Mouse (Mus musculus): ENCODE data around the gene Gm18336. TPM values are rescaled to one million over a fixed set of nuclear protein-coding genes. Genes with fewer than 3 reads are reported as not detected.
"Not testable (repeated sequence)": the region's sequence is repeated elsewhere in the genome, so short reads cannot be mapped to it uniquely, and the experiment has no call there.

The Gm18336 gene
- not detected for total RNA-seq (2021)
- long read RNA-seq, experiment 1, result 0 reads
- long read RNA-seq, experiment 2, result 0 reads

DNA sequence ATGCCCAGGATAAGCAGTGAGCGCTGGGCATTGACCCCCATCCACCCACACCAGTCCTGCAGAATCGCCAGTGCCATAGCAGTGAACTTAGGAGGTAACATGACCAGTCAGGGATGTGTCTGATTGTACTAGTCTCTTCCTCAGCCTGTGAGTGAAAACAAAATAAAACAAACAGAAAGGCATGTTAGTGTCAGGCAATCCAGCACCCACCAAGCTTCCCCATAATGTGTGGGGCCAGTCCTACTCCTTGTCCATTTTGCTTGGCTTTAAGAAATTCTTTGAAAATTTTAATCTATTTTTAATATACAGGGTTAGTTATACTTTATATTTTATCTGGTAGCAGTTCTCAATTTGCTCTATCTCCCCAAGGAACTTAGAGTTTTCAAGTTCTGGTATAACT, at the start of gene Gm18336:
TSS of gene Gm18336 (minus strand) at position 101 of the 400 bp plus-strand sequence.
- DNase-seq (ENCODE audit: low spot score in 2 of 2), result not testable (repeated sequence)

- DNase-seq (ENCODE audit: low spot score in 2 of 2), result peak in 1 of 2 experiments; percentile 6
Measured at GRCm38 (mm10) chrX:73441428-73441827, 42.9 kb upstream of the Gm18336 start.

DNA sequence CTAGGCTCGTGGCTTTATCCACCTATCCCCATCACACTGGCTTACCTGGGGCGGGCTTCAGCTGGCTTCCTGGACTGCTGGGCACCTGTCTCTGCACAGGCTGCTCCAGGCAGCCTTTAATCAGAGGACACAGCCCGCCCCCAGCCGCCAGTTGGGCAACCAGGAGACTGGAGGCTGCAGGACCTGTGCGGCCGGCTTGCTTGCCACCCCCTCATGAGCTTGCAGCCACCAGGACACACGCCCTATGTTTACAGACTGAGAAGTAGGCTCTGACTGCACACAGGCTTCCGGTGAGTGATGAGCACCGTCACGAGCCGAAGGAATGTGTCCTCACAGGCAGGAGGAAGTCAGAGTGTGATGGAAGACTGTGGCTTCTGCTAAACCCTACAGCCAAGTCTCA, 36.7 kb upstream of the Gm18336 start, which contains the start of gene Trex2:
TSS of gene Trex2 (minus strand) at position 93 of the 400 bp plus-strand sequence.
- DNase-seq (ENCODE audit: low spot score in 2 of 2), result no peak

DNA sequence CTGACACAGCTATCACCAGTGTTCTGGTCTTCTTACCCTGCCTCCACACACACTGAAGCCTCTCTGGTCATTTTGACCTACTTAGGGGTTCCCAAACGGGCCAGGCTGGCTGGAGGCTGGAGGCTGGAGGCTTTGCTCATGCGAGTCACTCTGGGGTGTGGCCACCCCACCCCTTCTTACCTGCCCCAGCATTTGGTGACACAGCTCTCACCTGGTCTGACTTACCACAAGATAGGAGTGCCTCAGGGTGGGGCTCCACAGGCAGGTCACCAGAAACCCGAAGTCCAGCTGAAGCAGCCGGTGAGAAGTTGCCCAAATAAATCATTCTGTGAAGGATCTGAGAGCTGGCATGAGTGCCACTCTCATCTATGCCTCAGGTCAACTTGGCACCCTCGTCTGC, 34.3 kb upstream of the Gm18336 start:
- DNase-seq (ENCODE audit: low spot score in 2 of 2), result no peak

DNA sequence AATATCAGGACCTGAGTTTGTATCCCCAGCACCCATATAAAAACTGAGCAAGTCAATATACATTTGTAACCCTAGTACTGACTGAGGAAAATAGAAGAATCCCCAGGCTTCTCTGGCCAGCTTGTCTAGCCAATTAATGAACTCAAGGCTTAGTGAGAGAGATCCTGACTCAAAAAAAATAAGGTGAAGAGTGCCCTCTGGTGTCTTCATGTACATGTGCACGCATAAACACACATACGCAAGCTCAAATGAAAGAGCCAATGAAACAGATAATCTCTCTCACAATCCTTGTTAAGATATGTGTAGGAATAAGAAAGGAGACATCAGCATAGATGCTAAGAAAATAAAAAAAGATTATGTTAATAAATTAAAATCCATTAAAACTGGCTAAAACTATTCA, 31.5 kb upstream of the Gm18336 start:
- DNase-seq (ENCODE audit: low spot score in 2 of 2), result no peak

- no peak for DNase-seq (ENCODE audit: low spot score in 2 of 2)
Measured at GRCm38 (mm10) chrX:73412767-73413166, 14.2 kb upstream of the Gm18336 start.

DNA sequence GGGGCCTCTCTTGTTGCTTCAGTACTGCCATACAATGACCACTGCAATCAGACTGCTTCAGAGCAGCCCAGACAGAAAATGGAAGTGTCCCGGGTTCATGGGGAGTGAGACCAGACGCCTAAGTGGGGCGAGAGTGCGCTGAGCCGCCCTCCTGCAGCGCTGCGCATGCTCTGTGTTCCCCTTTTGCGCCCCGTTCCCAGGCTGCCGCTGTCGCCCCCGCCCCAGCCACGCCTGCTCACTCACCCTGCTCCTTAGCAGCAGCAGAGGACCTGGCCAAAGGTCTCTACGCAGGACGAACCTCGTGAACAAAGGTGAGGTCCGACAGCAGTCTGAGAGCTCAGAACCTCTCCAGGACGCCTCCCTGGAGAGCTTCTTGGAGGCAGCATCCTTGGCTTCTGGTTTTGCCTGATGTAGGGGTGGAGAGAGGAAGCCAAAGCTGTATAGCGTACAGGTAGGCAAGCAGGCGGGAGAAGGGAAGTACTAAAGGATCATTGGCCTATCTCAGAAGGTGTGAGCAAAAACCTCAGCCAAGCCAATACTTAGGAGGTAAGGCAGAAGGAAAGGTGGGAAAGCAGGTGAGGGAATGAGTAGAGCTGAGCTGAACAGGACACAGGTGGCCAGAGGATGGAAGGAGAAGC, 12.5 kb upstream of the Gm18336 start, which contains the start of gene Zfp92:
TSS of gene Zfp92 (plus strand) at position 217 of the 638 bp plus-strand sequence.
- DNase-seq (ENCODE audit: low spot score in 2 of 2), result peak; percentile 15 to 36

DNA sequence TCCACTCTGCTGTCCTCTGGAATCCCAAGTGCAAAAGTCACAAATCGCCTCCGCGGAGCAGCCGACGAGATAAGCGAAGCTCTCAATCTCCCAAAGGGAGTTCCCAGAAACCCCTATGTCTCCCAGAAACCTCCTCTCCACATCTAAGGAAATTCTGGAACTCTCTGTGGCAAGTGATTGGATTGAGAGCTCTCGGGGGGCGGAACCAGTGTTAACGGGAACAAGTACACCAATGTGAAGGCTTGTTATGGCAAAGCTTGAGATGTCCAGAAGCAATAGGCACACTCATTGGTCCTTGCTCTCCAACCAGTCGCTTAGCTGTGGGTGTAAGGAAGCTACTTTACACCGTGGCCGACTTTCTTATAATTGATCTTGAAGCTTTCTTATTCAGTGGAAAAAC, 3.1 kb upstream of the Gm18336 start:
- no peak for DNase-seq (ENCODE audit: low spot score in 2 of 2)

DNA sequence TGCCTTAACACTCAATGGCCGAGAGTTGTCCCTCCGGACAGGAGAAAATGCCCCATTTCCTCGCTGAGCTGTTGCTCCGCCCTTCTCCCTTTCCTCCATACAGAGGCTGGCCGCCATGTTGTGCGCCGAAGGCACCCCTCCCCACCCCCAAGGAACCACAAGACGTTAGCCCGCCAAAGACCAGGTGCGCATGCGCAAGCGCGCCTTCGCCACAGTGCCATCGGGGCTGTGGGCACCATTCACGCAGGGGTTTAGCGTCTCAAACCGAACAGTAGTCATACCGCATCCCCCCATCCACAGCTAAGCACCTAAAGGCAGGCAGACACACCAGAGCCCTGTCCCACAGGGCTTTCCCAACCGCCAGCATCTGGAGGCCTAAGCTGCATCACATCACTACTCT, 2.4 kb upstream of the Gm18336 start:
- DNase-seq (ENCODE audit: low spot score in 2 of 2), result no peak

- DNase-seq (ENCODE audit: low spot score in 2 of 2), result no peak
Measured at GRCm38 (mm10) chrX:73396446-73396845, 2.1 kb downstream of the Gm18336 start.

DNA sequence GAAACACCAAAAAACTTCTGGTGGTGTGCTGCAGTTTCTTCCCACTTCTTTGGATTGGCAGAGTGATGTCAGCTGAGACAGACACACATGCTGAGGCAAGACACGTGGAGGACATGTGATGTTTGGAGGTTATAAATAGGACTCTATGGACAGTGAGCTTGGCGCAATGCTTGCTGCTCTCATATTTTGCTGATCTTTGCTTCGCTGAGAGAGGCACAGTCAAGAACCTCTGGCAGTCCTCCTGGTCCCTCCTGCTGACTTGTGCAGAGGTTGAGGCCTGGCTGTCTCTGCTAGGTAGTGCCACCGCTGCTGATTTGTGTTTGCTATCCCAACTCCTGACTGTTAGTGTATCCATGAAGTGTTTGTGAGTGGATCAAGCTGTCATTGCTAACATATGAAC, 7.1 kb downstream of the Gm18336 start:
- DNase-seq (ENCODE audit: low spot score in 2 of 2), result no peak

GRCm38 (mm10) chrX:73384924-73385323, 13.6 kb downstream of the Gm18336 start:
- no peak for DNase-seq (ENCODE audit: low spot score in 2 of 2)

DNA sequence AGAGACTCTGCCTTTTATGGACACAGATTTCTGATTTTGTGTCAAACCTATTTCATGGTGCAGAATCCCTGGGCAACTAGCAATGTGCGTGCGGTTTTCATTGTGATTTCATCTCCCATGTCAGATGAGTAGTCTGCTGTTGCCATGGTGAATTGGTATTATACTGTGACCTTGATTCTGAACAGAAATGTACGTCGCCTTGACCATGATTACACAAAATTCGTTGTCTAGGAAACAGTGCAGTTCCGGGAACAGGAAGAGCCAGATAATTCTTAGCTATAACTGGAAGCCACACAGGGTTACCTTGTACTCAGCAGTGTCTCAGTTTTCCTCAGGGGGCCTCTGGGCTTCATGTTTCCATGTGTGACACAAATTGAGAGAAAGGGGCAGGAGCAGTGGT, 14.1 kb downstream of the Gm18336 start:
- DNase-seq (ENCODE audit: low spot score in 2 of 2), result no peak

DNA sequence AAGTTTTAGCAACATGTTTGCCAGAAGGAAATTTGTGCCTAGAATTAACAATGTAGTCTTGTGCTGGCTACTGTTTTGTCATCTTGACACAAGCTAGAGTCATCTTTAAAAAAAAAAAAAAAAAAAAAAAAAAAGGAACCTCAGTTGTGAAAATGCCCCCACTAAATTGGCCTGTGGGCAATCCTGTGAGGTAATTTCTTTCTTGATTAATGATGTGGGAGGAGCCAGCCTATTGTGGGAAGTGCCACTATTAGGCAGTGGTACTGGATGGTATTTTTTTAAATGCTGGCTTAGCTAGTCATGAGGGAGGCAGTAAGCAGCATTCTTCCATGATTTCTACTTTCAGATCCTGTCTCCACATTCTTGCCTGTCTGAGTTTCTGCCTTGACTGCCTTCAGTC, 35.2 kb downstream of the Gm18336 start:
- DNase-seq (ENCODE audit: low spot score in 2 of 2), result no peak

DNA sequence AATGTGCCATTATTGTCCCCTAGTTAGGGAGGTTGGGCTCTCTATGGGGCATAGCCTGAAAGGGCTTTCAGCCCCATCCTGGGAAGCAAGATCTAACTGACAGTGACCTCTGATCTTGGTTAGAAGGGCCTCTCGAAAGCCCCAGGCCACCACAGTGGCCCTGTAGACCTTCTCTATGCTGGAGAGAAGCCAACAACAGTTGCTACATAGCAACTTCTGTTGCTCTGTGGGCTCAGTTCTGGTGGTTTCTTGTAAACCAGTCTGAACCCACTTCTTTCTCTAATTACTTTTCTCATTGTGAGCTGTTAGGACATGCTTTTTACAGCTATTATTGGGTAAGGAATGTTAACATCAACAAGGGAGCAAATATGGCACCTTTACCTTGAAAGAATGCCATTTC, 41.8 kb downstream of the Gm18336 start:
- no peak for DNase-seq (ENCODE audit: low spot score in 2 of 2)

- DNase-seq (ENCODE audit: low spot score in 2 of 2), result no peak
Measured at GRCm38 (mm10) chrX:73356163-73356562, 42.4 kb downstream of the Gm18336 start.

Other genes with a start within 250 kb of the Gm18336 start
- not detected for gene Xlr5b, start 249.9 kb downstream of the Gm18336 start, total RNA-seq (2021)
- under 1 TPM in 1 of 2 experiments, not detected in 1; 0.89 TPM for gene DXBay18, start 249.3 kb downstream of the Gm18336 start, total RNA-seq (2021)
- not detected for gene Spin2d, start 221.7 kb downstream of the Gm18336 start, total RNA-seq (2021)
- gene Xlr3b, start 206.5 kb downstream of the Gm18336 start, total RNA-seq (2021), result 1 to 10 TPM; 4.4 to 9.2 TPM
- under 1 TPM in 1 of 2 experiments, not detected in 1; 0.95 TPM for gene Xlr4b, start 184.4 kb downstream of the Gm18336 start, total RNA-seq (2021)
- gene F8a, start 170.4 kb downstream of the Gm18336 start, total RNA-seq (2021), result 10 to 100 TPM; 16.3 to 19.0 TPM
- not detected for gene Xlr4c, start 155.6 kb downstream of the Gm18336 start, total RNA-seq (2021)
- not detected for gene Xlr3c, start 133.3 kb downstream of the Gm18336 start, total RNA-seq (2021)
- not detected for gene Xlr5a, start 105.8 kb downstream of the Gm18336 start, total RNA-seq (2021)
- gene Xlr5c, start 105.8 kb downstream of the Gm18336 start, total RNA-seq (2021), result not detected
- not detected for gene Gm45015, start 61.9 kb downstream of the Gm18336 start, total RNA-seq (2021)
- gene Zfp275, start 56.1 kb downstream of the Gm18336 start, total RNA-seq (2021), result 10 to 100 TPM; 16.0 to 20.2 TPM
- gene Zfp92, start 12.4 kb upstream of the Gm18336 start, total RNA-seq (2021), result 1 to 10 TPM; 1.5 to 2.8 TPM
- gene Trex2, start 36.6 kb upstream of the Gm18336 start, total RNA-seq (2021), result not detected
- gene Haus7, start 60.3 kb upstream of the Gm18336 start, total RNA-seq (2021), result 10 to 100 TPM; 10.8 to 11.2 TPM
- gene Bgn, start 84.9 kb upstream of the Gm18336 start, total RNA-seq (2021), result 10 to 100 TPM; 17.4 to 18.5 TPM
- gene Atp2b3, start 104.3 kb upstream of the Gm18336 start, total RNA-seq (2021), result 10 to 100 TPM; 92.3 to 95.5 TPM
- 1 to 10 TPM; 1.2 to 1.3 TPM for gene Dusp9, start 240.7 kb upstream of the Gm18336 start, total RNA-seq (2021)

Data from left cerebral cortex, adult 18-20 months (tissue).